Mouse (Mus musculus): Measurements from ENCODE around the gene Scgb1a1. TPM values are rescaled to one million over a fixed set of nuclear protein-coding genes. Genes with fewer than 3 reads are reported as not detected.

Gene Scgb1a1
- total RNA-seq, 2 experiments from 2014 or later: not detected

DNA sequence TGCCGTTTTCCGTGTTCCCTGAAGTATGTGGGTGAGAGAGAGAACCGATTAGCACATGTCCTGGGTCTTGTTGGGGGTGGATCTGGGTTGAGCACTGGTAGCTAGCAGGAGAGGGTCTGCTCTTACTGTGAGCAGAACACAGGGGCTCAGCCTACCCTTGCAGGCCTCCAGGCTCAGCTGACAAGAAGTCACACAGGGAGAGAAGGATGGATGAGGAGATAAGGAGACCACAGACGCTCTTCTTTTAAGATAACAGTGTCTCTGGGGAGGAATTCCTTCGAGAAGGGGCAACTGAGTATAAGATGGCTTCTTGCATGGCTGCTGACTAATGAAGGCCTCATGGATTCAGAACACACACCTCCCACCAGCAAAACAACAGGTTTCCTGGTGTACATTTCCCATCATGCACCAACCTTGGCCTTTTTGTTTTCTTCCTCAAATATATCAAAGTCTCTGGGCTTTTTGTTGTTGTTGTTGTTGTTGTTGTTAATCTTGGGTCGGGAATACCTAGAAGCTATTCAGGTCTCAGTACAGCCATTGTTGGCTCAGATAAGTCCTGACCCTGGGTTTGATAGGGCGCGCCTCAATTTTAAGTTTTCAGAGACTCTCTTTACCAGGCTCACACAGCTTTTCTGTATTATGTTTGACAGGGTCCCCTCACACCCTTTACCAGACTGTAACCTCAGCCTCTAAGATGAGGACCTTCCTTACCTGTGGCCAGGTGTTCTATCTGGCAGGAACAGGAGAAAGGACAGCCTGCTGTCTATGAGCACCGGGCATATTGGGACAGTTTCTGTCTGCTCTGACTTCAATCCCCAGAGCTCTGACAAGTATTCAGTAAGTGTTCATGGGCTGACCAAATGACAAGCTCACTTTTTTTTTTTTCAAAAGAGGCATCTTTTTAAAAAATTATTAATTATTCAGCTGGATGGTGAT lies 37.2 kb downstream of the Scgb1a1 start:
- intact Hi-C loops (cut with DNase I; ENCODE audit: low total_unique reads): no loop called here
- no peak for DNase-seq

DNA sequence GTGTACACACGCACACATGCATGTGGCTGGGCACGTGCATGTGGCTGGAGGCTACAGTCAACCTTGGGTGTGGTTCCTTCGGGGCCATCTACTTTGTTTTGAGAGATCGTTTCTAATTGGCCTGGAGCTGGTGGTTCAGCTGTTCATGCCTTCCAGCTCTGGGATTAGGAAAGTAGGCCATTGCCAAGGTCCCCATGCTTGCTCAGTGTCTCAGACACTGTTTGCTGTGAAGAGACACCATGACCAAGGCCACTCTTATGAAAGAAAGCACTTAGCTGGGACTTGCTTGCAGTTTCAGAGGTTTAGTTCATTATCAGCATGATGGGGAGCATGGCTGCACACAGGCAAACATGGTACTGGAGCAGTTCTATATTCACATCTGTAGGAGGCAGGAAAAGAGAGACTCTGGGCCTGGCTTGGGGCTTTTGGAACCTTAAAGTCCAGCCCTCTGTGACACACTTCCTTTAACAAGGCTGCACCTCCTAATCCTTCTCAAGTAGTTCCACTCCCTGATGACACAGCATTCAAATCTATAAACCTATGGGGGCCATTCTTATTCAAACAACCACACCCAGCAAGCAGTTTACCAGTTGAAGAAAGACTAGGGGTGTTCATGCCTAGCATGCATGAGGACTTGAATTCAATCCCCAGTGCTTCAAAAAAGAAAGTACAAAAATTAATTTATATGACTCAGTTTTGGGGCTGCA lies 38.6 kb downstream of the Scgb1a1 start:
- intact Hi-C loops (cut with DNase I; ENCODE audit: low total_unique reads): no loop called here
- DNase-seq: no peak

DNA sequence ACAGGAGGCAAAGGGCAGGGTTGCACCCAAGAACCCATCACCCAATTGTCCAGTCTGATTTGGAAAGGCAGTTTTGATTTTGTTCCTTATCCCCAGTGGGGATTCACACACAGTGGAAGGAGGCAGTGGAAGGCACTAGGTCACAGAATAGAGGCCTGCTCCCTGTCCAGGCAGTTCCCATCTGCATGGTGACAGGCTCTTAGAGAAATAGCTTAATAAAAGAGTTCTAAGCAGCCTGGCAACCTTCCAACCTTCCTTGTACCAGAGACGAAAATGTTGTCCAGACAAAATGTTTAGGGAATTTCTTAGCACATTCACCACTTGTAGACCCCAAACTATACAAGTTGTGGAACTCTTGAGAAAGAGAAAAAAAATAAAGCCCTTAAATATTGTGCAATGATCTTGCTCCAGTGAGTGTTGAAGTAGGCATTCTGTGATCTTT lies 39.8 kb downstream of the Scgb1a1 start:
- intact Hi-C loops (cut with DNase I; ENCODE audit: low total_unique reads): no loop called here
- no peak for DNase-seq

DNA sequence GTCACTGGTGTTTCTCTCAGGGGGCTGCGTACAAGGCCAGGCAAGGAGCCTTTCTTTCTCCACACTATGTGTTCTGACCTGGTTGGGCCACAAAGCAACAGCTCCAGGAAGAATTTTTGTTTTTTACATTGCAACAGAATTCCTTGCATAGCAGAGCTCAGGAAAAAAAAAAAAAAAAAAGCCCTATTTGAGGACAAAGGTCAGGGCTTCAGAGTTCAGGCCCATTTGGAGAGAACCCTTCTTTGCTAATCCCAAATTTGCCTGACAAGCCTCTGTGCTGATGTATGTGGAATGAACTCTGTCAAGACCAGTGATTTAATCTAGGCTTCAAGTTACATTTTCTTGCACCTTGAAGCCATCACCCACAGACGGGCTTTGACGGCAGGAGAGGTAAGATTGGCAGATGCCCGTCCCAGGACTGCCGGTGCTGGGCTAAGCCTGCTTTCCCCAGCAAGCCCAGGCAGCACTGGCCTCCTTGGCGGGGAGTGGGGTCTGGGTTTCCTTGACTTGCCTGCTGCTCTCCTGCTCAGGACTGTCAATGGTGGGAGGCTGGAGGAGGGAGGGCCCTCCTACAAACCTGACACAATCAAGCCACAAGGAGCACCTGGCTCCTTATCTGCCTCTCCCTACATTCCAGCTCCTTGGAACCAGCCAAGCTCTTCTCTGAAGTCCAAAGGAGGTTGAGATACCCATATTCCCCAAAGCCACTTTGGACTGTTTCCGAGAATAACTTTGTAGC lies 40.4 kb downstream of the Scgb1a1 start:
- intact Hi-C loops (cut with DNase I; ENCODE audit: low total_unique reads): no loop called here
- no peak for DNase-seq

DNA sequence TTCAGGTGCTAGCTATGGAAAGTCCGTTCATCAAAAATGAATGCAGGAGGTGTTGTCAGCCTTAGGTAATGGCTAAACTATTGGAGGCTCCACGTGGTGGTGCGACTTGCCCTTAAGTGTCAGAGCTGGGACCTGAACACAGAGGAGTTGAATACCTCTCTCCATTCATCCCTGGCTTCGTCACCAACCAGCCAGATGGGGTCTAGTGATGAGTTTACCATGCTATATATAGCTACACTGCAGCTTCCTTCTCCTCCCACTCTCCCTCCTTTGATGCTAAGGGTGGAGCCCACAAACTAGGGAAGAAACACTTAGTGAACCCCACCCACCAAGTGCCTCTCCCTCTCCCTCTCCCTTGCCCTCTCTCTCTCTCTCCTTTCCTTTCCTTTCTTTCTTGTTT lies 43.5 kb downstream of the Scgb1a1 start:
- intact Hi-C loops (cut with DNase I; ENCODE audit: low total_unique reads): no loop called here
- DNase-seq: no peak

DNA sequence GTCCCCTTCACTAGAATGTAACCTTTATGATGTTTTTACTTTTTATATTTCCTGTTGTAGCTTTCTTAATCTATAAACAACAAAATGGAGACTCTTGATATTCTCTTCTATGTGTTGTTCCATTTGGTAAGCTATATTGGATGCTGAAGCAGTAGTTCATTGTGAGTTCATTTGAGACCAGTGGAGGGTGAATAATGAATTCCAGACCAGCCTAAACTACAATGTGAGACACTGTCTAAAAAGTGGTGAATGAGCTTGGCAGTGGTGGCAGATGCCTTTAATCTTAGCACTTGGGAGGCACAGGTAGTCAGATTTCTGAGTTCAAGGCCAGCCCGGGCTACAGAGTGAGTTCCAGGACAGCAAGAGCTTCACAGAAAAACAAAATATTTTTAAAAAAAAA lies 44.6 kb downstream of the Scgb1a1 start:
- intact Hi-C loops (cut with DNase I; ENCODE audit: low total_unique reads): no loop called here
- no peak for DNase-seq

DNA sequence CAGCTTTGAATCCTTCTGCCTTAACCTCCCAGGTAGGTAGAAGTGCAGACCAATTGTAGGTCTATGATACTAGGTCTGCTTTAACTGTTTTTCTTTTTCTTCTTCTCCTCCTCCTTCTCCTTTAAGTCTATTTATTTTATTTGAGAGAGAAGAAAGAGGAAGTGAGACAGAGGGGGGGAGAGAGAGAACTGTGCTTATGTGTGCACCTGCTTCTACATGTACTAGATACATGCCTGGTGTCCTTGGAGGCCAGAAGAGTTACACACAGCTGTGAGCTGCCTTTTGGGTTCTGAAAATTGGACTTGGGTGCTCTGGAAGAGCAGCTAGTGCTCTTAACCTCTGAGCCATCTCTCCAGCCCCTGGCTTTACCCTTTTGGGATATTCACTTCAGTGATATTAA lies 46.7 kb downstream of the Scgb1a1 start:
- intact Hi-C loops (cut with DNase I; ENCODE audit: low total_unique reads): no loop called here
- no peak for DNase-seq

DNA sequence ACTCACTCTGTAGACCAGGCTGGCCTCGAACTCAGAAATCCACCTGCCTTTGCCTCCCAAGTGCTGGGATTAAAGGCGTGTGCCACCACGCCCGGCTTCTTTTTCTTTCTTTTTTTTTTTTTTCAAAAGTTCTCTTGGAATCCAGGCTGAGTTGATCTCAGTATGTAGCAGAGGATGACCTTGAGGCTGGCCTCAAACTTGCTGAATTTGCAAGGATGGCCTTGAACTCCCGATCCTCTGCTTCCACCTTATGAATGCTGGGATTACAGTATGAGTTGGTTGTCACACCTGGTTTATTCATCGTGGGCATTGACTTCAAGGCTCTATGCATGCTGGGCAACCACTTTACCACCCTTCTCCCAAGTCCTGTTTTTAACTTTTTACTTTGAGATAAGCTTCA lies 47.1 kb downstream of the Scgb1a1 start:
- intact Hi-C loops (cut with DNase I; ENCODE audit: low total_unique reads): no loop called here
- DNase-seq: no peak

DNA sequence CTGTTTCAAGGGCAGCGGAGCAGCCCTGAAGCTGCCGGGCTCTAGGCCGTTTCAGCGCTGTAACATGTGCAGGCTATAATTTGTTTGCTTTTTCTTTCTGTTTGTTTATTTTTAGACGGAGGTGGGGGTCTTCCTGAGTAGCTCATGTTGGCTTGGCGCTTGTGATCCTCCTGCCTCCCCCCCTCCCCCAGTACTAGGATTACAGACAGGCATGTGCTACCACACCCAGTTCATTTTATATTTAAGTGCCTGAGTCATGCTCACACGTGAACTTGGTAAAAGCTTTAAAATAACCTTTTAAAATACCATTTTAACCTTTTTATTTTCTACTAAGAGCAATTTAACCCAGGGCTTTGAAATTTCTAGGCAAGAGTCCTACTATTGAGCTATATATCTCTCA lies 47.8 kb downstream of the Scgb1a1 start:
- intact Hi-C loops (cut with DNase I; ENCODE audit: low total_unique reads): no loop called here

DNA sequence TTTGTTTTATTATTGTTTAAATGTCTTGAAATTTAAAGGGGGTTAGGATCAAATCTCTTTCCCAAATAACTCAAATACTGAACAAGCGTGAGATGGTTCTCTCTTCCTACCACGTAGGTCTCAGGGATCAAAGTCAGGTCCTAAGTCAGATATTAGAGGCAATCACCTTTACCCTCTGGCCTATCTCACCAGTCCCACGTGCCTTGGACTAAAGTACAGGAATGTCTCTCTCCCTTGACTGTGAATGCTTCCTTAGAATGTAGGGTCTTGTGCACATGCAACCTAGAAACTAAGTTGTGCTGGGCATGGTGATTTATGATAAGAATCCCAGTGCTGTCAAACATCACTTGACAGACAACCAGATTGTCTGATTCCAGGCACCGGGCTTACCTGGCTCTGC lies 48.5 kb downstream of the Scgb1a1 start:
- intact Hi-C loops (cut with DNase I; ENCODE audit: low total_unique reads): no loop called here
- no peak for DNase-seq

More for the DNA sequence above, 47.8 kb downstream of the Scgb1a1 start:
- DNase-seq: no peak

DNA sequence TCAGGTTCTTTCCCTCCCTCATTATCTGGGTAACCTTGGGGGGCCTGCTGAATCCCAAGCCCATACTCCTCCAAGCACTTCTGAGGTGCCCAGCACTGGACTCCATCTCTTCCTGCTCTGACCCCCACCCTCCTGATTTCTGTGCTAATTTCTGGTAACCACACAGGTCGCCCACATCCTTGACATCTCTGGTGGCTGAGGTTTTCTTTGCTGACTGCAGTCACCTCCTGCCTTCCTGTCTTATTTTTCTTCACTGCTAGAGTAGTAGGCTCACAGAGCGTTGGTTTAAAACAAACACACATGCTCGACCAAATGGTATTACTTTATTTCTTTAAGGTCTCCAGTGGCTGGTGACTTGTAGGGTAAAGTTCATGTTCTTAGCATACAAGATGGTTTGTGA lies 49.6 kb downstream of the Scgb1a1 start:
- DNase-seq: no peak
- intact Hi-C loops (cut with DNase I; ENCODE audit: low total_unique reads): no loop called here

DNA sequence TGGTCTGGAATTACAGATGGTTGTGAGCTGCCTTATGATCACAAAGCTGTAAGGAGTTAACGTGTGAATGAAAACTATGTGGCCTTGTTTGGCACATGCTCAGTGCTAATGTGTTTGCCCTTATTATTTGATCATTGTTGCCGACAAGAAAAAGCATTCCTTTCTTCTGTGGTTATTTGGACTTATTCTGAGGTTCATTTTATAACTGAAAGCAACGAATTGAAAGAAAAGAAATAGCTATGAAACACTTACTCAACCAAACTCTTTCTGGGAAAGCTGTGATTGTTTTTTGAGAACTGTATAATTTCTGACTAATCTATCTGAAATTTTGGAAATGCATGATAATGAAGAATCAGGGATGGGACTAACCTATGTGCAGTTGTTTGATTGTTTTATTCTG lies 52.7 kb downstream of the Scgb1a1 start:
- DNase-seq: no peak
- intact Hi-C loops (cut with DNase I; ENCODE audit: low total_unique reads): no loop called here

DNA sequence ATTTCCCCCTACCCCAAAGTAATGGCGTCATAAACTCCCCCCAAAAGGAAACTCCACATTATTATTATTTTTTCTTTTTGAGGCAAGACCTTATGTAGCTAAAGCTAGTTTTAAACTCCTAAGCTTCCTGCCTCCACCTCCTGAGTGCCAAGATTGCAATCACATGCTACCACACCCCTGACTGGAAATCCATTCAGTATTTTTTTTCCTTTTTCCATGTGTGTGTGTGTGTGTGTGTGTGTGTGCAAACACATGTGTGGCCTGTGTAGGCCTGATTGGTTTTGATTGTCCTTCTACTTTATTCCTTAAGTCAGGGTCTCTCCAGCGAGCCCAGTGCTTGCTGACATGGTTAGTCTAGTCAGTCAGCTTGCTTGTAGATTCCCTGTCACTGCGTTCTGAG lies 53.3 kb downstream of the Scgb1a1 start:
- intact Hi-C loops (cut with DNase I; ENCODE audit: low total_unique reads): no loop called here
- DNase-seq: no peak

Other genes starting within 250 kb of the Scgb1a1 start
- gene Gng3, start 248.8 kb downstream of the Scgb1a1 start, total RNA-seq (2021): not detected
- gene Lrrn4cl, start 237.2 kb downstream of the Scgb1a1 start, total RNA-seq (2021): 10 to 100 TPM in 1 of 2 experiments, 1 to 10 TPM in 1; 7.8 to 11.0 TPM
- 100 to 1,000 TPM; 182 to 211 TPM for gene Ubxn1, start 216.5 kb downstream of the Scgb1a1 start, total RNA-seq (2021)
- gene Uqcc3, start 207.0 kb downstream of the Scgb1a1 start, total RNA-seq (2021): 10 to 100 TPM; 55.1 to 64.7 TPM
- gene Lbhd1, start 204.2 kb downstream of the Scgb1a1 start, total RNA-seq (2021): 1 to 10 TPM; 4.4 to 6.7 TPM
- not detected for gene Gm49403, start 204.0 kb downstream of the Scgb1a1 start, total RNA-seq (2021)
- gene 1810009A15Rik, start 199.1 kb downstream of the Scgb1a1 start, total RNA-seq (2021): 10 to 100 TPM; 20.3 to 26.3 TPM
- 1 to 10 TPM in 1 of 2 experiments, not detected in 1; 3.3 TPM for gene Gm49416, start 199.0 kb downstream of the Scgb1a1 start, total RNA-seq (2021)
- 10 to 100 TPM in 1 of 2 experiments, 1 to 10 TPM in 1; 9.5 to 10.3 TPM for gene Ints5, start 195.0 kb downstream of the Scgb1a1 start, total RNA-seq (2021)
- gene Ganab, start 189.9 kb downstream of the Scgb1a1 start, total RNA-seq (2021): 10 to 100 TPM; 30.7 to 34.3 TPM
- 10 to 100 TPM; 21.4 to 24.2 TPM for gene B3gat3, start 167.6 kb downstream of the Scgb1a1 start, total RNA-seq (2021)
- gene Rom1, start 158.6 kb downstream of the Scgb1a1 start, total RNA-seq (2021): 1 to 10 TPM; 4.9 to 6.0 TPM
- 1 to 10 TPM; 8.6 to 8.9 TPM for gene Eml3, start 158.4 kb downstream of the Scgb1a1 start, total RNA-seq (2021)
- 10 to 100 TPM; 27.4 to 27.9 TPM for gene Mta2, start 146.1 kb downstream of the Scgb1a1 start, total RNA-seq (2021)
- 1 to 10 TPM; 8.2 to 8.4 TPM for gene Tut1, start 134.1 kb downstream of the Scgb1a1 start, total RNA-seq (2021)
- 100 to 1,000 TPM; 500 to 587 TPM for gene Eef1g, start 120.9 kb downstream of the Scgb1a1 start, total RNA-seq (2021)
- gene Ahnak, start 98.7 kb downstream of the Scgb1a1 start, total RNA-seq (2021): 100 to 1,000 TPM; 194 to 197 TPM
- gene Asrgl1, start 47.7 kb upstream of the Scgb1a1 start, total RNA-seq (2021): 10 to 100 TPM; 15.6 to 18.5 TPM